Mouse (Mus musculus): ENCODE data around the gene Sfxn2.

Sfxn2 gene

GRCm38 (mm10) chr19:46572951-46573937, at the start of gene Sfxn2, which contains the start of gene Arl3:
Gene Sfxn2, plus strand, starts transcription at chr19:46573365.
Gene Arl3, minus strand, starts transcription at chr19:46573198.
- DNase-seq (ENCODE audit: extremely low read depth, insufficient read length, low spot score): peak; percentile 97

DNA sequence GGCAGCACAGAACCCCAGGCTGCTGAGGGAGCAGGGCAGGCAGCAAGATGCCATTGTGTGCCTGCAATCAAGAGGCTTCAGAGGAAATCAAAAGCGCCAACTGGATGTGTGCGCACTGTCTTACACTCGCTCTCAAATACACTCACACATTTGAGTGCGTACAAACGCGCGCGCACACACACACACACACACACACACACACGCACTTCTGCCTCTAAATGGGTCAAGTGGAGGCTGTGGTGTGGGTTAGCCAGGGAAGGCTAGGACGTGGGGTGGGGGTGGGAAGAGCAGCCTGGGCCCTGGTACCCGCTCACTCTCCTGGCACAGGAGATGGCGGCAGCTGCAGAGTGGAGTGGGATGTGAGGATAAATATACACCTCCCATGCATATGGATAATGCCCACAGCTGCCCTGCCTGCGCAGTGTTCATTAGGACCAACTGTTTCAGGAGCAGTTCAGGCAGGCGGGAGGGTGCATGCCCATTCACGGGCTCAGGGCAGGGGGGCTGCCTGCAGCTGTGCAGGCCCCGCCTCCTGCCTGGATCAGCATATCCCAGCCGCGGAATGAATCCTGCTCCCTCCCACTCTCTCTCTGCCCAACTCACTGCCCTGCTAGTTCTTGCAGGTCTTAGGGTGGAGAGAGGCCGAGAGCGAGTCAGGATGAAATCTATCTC, 49.5 kb upstream of the Sfxn2 start:
- no peak for DNase-seq (ENCODE audit: extremely low read depth, insufficient read length, low spot score)

DNA sequence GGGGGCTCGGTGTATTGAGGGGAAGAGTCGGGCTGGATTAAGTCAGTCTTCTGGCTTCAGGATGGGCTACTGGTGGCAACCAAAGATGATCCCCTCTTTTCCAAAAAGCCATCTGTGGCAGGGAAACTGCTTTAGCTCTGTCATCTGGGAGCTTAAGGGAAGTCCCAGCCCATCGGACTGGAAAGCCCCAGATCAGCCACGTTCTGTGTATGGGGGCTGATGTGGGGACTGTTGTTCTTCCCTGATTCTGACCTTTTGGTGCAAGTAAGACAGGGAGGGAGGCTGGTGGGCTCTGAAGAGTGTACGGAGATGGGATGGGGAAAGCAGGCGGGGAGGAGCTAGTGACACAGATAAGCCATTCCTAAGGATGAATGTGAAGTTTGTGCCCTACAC, 49.0 kb upstream of the Sfxn2 start:
- DNase-seq (ENCODE audit: extremely low read depth, insufficient read length, low spot score): no peak

- DNase-seq (ENCODE audit: extremely low read depth, insufficient read length, low spot score): no peak
These were observed 48.4 kb upstream of the Sfxn2 start for GRCm38 (mm10) chr19:46524601-46525321.

GRCm38 (mm10) chr19:46525691-46526631, 47.2 kb upstream of the Sfxn2 start:
- no peak for DNase-seq (ENCODE audit: extremely low read depth, insufficient read length, low spot score)

DNA sequence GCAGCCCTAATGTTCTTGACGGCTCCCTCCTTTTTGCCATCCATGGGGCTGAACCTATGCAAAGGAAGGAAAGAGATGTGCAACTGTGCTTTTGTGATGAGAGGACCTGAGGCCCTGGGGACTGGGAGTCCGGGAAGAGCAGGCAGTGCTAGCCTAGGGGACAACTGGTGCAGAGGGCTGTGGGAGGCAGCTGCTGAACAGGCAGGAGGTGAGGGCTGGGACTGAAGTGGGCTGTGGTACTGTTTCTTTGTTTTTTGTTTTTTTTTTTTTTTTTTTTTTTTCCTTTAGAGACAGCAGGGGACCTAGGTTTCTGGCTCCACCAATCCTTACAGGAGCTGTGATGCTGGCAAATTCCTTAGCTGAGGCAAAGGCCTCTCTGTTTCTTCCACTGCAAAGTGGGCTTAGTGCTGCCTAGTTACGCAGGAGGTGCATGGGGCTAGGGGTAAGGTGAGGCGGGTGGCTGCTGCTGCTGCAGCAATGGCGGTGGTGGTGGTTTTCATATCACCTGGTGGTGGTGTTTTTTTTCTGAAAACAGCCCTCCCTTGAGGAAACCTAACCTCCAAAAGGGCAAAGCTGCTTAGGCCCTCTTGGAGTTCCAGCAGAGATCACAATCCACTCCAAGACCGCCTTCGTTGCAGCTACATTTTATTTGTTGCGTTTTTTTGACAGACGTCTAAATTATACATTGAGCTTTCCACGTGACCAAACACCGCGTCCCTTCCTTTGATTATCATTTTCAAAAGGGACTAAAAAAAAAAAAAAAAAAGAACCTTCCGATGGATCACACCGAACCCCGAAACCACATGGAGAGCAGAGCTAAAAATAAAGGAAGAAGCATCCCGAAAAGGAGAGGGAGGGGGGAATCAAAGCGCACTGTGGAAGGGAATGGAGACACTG, 45.3 kb upstream of the Sfxn2 start:
- no peak for DNase-seq (ENCODE audit: extremely low read depth, insufficient read length, low spot score)

GRCm38 (mm10) chr19:46528529-46529213, 44.5 kb upstream of the Sfxn2 start:
- no peak for DNase-seq (ENCODE audit: extremely low read depth, insufficient read length, low spot score)

GRCm38 (mm10) chr19:46529601-46530448, 43.3 kb upstream of the Sfxn2 start:
- no peak for DNase-seq (ENCODE audit: extremely low read depth, insufficient read length, low spot score)

DNA sequence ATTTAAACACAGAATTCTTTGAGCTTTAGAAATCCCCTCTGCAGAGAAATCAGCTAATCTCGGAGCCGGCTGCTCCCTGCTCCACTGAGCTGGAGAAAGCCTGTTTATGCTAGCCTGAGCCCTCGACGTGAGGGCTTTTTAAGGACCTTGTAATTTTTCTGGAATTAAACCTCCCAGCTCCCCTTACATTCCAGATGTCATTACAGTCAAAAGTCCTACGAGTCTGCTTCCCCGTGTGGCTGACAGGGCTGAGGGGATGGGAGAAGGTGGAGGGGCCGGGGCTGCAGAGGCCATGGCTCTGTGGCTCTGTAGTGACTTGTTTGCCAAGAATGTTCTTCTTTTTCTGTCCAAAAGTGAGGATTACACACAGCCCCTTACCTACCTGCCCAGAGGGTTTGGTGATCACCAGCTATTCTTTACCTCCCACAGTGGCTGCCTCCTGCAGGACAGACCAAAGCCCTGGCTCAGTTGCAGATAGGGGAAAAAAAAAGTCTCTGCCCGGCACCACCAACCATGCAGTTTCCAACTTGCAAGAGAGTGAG, 42.6 kb upstream of the Sfxn2 start:
- DNase-seq (ENCODE audit: extremely low read depth, insufficient read length, low spot score): no peak

DNA sequence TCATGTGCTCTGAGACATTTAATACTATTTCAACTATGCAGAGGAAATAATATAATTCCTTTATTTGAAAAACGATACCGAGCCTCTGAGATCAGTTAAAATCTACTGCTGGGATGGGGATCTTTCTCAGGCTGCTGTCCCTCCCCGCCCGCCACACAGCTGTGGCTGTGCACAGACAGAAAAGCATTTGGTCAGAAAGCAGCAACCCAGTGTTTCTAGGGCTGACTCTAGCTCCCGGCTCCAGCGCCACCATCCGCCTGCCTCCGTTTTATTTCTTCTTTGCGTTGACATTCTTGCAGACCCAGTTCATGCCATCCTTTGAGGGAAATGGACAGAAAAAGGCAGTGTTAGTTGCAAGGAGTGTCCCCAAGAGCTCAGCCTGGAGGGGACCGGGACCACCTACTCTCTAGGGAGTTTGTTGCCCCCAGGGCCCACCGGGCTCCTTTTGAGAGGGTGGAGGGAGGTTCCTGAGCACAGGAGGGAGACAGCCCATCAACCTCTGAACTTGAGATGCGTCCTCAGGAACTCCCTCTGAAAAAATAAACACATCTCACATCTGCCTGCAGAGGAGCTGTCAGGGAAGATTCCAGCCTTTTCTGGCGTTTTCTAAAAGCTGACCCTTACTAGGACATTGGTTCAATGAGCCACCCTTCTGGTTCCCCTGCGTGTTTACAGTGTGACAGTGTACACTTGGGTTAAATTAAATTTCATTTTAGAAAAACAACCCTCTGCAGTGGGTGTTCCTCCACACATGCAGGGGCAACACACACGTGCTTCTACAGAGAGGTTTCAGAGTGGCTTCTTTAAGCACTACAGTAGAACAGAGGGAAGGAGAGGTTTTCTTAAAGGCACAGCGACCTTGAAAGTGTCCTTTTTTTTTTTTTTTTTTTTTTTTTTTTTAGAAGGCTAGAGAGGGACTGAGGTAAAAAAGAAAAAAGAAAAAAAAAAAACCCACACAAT, 41.8 kb upstream of the Sfxn2 start:
- no peak for DNase-seq (ENCODE audit: extremely low read depth, insufficient read length, low spot score)

DNA sequence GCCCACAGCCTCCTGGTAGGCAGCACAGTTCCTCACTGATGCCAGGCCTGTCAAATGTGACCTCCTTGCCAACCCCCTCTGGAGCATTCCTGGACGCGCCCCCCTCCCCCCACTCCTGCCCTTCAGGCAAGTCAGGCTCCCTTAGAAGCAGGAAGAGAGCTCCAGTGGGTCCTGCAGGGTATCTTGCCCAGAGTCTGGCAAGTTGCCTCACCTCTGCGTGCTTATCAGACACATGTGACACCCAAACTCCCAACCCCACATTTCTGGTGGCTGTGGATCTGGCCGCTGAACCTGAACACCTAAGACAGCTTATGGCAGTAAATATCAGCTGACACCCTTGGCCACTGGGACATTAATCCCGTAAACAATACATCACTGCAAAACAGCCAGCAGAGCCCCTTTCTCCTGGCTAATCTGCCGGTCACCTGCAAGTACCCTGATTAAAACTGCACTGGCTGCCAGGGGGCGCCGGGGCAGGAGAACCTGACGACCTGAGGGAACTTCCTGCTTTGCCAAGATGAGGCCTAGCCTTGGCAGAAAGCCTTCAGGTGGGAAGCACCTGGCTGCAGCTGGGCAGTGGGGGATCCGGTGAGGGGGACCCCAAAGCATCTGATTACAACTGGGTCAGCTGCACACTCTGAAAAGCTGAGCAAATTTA, 41.0 kb upstream of the Sfxn2 start:
- no peak for DNase-seq (ENCODE audit: extremely low read depth, insufficient read length, low spot score)

- no peak for DNase-seq (ENCODE audit: extremely low read depth, insufficient read length, low spot score)
These were observed 40.1 kb upstream of the Sfxn2 start for GRCm38 (mm10) chr19:46533066-46533465.

DNA sequence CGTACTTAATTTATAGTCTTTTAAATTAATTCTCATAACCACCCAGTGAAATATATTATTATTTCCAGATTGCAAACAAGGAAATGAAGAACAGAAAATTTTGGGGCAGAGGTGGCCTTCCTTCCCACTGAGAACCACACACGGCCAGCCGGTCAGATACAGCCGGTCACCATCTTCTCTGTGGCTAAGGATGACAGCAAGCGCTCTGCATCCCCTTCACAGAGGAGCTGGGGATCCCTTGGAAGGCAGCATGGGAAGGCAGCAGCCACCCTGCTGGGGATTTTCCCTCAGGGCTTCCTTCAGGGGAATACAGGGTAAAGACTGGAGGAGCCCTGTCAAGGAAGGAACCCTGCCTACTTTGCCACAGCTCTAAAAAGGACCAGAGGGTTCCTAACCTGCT, 39.6 kb upstream of the Sfxn2 start:
- no peak for DNase-seq (ENCODE audit: extremely low read depth, insufficient read length, low spot score)

DNA sequence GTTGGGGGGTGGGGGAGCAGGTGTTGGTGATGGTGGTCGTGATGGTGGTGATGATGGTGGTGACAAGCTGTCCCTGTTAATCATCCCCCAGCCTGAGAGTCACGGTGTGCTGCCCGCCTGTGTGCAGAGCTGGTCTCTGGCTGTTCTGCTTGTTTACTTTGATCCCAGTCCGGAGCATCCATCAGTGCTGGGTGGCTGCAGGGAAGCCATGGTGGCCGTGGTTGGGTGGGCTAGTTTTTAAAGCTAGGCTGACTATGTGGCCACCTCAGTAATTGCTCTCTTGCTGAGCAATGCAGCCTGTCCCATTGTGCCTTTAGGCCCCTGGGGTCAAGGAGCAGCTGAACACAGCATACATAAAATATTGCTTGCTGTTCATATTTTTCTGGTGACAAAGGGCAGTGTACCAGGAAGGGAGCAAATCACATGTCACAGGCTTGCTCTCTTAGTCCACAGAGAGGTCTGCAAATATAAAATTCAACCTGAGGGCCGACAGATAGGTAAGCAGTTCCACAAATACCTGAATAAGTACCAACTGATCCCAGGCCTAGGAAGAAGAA, 38.5 kb upstream of the Sfxn2 start:
- DNase-seq (ENCODE audit: extremely low read depth, insufficient read length, low spot score): no peak

- DNase-seq (ENCODE audit: extremely low read depth, insufficient read length, low spot score): no peak
These were observed 35.8 kb upstream of the Sfxn2 start for GRCm38 (mm10) chr19:46537357-46537756.

Measured in 3134 (cell line).